16 mouse cellular contexts compared by ENCODE assay signal in genomic region chr8:122955195-122955594, GRCm38 (mm10).
"Had no signal": no experiment of that assay in that cellular context is flagged by ENCODE, and none has a peak within 500 bp of the region (broad histone marks: within the 10 kb centered on the region; RNA-seq: fewer than 3 reads in every experiment).

No protein-coding gene starts in this region.

- H3K9ac ChIP-seq: lung, embryonic 15.5 days; midbrain, embryonic 13.5 days; midbrain, embryonic 15.5 days; neural tube, embryonic 12.5 days had no signal

- H3K9me3 ChIP-seq: lung, embryonic 15.5 days; midbrain, embryonic 13.5 days; midbrain, embryonic 15.5 days; neural tube, embryonic 12.5 days had no signal

- DNase-seq: lung, adult 2 months; lung, postnatal 14 days; lung, postnatal 36 days; right cerebral cortex, adult 18-20 months; right cerebral cortex, postnatal 25 days; right cerebral cortex, postnatal 4 days; spleen, adult 18-20 months; thymus, adult 2 months; thymus, postnatal 25 days; thymus, postnatal 4 days had no signal

- ATAC-seq: lung, postnatal 0 days; midbrain, embryonic 13.5 days; midbrain, embryonic 15.5 days had no signal

- H3K4me1 ChIP-seq: neural tube, embryonic 12.5 days had no signal

- H3K27me3 ChIP-seq: lung, embryonic 15.5 days; midbrain, embryonic 13.5 days; midbrain, embryonic 15.5 days; neural tube, embryonic 12.5 days had no signal

- H3K4me3 ChIP-seq: lung, embryonic 15.5 days; midbrain, embryonic 13.5 days; midbrain, embryonic 15.5 days; neural tube, embryonic 12.5 days had no signal

- H3K4me2 ChIP-seq: lung, embryonic 15.5 days; midbrain, embryonic 13.5 days; midbrain, embryonic 15.5 days; neural tube, embryonic 12.5 days had no signal

- H3K36me3 ChIP-seq: lung, embryonic 15.5 days; midbrain, embryonic 13.5 days; midbrain, embryonic 15.5 days; neural tube, embryonic 12.5 days had no signal

- H3K27ac ChIP-seq: lung, embryonic 15.5 days; macrophage; midbrain, embryonic 13.5 days; midbrain, embryonic 15.5 days; neural tube, embryonic 12.5 days had no signal
